Mouse (Mus musculus) brain, adult 2 months (tissue): Measurements from ENCODE around the gene Gpd2.
A peak's percentile ranks its signal among the peaks of the same experiment; 100 is the strongest.

Experiments
- DNase-seq: peaks from one replicate; pipeline ENCODE4 v3.0.0; 2011; ENCODE audit warnings: low read depth, low spot score

The Gpd2 gene

GRCm38 (mm10) chr2:57301539-57301938 is 64.1 kb downstream of the Gpd2 start:
- DNase-seq, result no peak

DNA sequence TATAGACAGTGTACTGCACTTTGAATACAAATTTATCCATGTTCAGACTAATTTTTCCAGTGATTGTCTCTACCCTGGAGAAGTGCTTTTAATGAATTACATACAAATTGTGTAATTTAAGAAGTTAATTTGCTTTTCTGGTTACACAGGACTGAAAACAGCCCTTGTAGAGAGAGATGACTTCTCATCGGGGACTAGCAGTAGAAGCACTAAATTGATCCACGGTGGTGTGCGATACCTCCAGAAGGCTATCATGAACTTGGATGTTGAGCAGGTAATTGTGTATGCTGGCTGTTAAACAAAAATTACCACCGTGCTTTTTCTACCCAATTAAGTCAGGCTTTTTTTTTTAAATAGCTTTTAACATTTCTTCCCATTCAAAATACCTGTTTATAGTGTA is 66.8 kb downstream of the Gpd2 start:
- no peak for DNase-seq

DNA sequence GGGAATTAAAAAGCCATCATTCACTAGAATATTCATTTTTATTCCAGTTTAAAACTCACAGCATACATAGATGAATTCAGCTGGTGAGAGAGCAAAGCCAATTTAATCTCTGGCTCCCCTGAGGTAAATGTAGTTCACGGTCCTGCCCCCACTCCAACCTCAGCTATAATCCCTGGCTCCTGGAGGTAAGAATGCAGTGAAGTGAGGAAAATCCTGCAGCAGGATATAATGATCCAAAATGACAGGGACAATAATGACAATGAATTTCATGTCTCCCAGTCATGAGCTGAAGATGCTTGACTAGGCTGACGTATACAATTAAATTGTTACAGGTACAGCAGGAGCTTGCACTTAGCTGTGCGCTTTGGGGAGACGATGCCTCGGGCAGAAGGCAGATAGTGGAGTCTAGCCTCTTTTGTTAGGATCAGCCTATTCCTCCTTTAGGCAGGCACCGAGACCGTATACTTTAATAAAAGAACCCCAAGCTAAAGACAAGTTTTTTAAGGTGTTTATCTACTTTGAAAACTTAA is 74.9 kb downstream of the Gpd2 start:
- no peak for DNase-seq

DNA sequence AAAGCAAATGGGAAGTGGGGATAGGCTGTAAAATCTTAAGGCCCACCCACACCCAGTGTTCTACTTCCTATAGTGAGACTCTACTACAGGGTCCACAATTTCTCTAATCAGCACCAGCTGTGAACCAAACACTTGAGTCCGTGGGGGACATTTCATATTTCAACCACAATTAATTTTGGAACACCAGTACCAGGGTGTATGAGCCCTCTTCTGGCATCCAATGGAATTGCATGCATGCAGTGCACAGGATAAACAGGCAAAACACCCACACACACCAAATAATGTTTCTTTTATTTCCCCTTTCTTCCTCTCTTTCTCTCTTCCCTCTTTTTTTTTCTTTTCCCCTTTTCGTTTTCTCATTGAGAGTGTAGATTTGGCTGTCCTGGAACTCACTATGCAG is 78.6 kb downstream of the Gpd2 start:
- DNase-seq, result peak; percentile 43

- DNase-seq, result no peak
These were observed 80.9 kb downstream of the Gpd2 start for GRCm38 (mm10) chr2:57318336-57318735.

- no peak for DNase-seq
These were observed 88.7 kb downstream of the Gpd2 start for GRCm38 (mm10) chr2:57326091-57326490.

- no peak for DNase-seq
These were observed 91.9 kb downstream of the Gpd2 start for GRCm38 (mm10) chr2:57329327-57329726.

- no peak for DNase-seq
These were observed 93.4 kb downstream of the Gpd2 start for GRCm38 (mm10) chr2:57330812-57331211.

- no peak for DNase-seq
These were observed 93.8 kb downstream of the Gpd2 start for GRCm38 (mm10) chr2:57331266-57331665.

- DNase-seq, result no peak
These were observed 96.0 kb downstream of the Gpd2 start for GRCm38 (mm10) chr2:57333481-57333880.

- DNase-seq, result no peak
These were observed 98.0 kb downstream of the Gpd2 start for GRCm38 (mm10) chr2:57335397-57335796.

DNA sequence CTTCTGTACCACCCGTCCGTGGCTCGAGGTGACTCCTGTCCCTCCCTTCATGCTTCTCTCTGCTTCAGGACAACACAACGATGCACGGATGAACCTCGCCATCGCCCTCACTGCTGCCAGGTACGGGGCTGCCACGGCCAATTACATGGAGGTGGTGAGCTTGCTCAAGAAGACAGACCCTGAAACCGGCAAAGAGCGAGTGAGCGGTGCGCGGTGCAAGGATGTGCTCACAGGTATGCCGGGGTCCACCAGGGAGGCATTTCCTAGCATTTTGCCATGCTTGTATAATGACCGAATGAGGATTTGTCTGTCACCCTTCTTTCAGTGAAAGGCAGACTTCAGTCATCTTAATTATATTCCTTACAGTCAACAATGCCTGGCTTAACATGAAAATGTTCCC is 101.3 kb downstream of the Gpd2 start:
- no peak for DNase-seq

DNA sequence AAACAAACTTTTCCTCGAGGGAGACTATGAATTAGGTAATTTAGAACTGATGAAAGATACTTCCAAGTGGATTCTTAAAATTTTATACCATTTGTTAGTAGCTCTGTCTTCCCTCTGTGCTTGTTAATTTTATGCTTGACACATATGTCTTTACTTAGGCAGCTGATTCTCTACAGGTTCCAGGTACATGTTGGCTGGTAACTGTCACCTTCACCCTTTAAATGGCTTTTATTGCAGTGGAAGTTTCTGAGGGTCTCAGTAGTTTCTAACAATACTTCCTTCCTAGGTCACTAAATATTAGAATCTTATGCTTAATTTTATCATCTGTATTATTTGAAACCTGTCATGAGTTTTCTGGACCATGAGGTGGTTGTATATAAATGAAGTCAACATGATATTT is 105.5 kb downstream of the Gpd2 start:
- DNase-seq, result no peak

- no peak for DNase-seq
These were observed 113.2 kb downstream of the Gpd2 start for GRCm38 (mm10) chr2:57350615-57351014.

GRCm38 (mm10) chr2:57353722-57354432 is 116.4 kb downstream of the Gpd2 start:
- DNase-seq, result no peak

DNA sequence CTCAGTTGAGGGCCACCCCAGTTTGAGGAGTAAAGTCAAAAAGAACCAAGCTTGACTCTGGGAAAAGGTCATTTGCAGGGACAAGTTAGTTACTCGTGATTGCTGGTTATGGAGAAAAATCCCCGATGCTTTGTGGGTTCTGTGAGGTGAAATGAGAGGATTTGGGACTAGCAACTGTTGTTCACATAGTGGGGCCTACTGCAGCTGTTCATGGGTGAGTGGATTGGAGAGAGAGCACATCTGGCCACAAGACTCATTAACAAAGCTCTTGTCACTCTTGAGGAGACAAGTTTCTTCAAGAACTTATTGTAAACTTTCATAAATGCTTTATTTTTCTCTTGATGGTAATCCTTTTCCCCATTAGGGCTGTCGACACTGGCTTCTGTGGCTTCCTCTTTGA is 117.4 kb downstream of the Gpd2 start:
- DNase-seq, result no peak

DNA sequence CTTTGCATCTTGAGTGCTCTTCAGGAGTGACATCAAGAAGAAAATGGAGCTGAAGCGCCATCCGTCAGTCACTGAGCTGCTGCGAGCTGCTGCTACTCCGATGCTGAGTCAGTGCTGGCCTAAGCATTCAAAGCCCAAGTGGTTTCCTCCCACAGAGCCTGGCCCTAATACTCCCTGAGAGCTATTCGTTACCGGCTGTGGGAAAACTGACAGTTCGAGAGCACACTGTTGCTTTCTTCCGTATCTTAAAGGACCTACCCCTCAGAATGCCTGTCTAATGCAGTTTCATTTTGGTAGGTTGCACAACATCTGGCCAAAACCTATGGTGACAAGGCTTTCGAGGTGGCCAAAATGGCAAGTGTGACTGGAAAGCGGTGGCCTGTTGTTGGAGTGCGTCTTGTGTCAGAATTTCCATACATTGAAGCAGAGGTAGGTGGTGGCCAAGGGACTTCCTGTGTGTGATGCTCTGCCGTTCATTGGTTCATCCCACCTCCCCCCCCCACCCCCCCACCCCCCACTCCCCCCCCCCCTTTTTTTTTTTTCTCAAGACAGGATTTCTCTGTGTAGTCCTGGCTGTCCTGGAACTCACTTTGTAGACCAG is 118.9 kb downstream of the Gpd2 start:
- DNase-seq, result no peak

DNA sequence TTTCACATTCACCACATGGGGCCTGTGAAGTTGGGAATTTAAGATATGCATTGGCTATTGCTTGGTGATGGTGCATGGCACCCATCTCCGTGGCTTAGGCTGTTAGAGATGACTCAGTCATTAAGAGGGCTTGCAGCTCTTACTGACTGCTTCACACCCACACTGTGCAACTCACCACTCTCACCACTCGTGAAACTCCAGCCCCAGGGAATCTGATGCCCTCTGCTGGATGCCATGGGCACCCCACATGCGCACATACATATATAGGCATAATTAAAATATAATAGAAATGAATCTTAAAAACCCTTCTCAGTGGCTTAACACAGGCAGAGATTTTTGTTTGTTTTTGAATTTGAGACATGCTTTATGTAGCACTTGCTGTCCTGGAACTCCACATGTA is 125.1 kb downstream of the Gpd2 start:
- DNase-seq, result peak; percentile 27

GRCm38 (mm10) chr2:57374647-57375046 is 137.2 kb downstream of the Gpd2 start:
- DNase-seq, result peak; percentile 60

GRCm38 (mm10) chr2:57375138-57375837 is 137.9 kb downstream of the Gpd2 start:
- no peak for DNase-seq

DNA sequence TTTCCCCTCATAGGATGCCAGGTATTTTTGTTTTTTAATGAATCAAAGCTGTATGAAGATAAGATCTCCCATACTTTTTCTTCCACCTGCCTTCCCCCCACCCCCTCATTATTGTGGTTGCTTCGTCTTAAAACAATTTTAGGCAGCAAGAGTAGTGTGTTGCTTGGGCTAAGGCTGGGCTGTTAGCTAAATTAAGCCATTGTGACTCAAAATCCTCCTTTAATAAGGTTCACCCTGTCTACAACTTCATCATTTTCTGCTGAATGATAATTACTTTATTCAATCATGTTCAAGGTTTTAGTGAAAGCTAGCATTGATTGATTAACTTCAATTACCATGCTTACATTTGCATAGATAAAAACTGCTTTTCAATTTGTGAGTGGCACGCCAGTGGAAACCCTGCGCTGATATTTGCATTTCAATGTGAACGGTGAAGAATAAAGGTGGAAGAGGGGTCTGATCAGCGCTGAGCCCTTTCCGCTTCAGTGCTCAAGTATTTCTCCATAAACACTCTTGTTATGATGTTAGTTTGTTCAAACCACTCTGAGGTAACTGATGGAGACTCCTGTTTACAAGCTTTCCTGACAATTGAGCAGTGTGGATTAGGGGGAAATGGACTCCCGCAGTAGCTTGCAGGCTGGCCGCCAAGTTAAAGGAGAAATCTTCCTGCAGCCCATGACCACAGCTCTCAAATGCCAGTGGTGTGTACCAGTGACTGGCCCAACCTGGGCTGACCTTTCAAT is 140.9 kb downstream of the Gpd2 start:
- no peak for DNase-seq

DNA sequence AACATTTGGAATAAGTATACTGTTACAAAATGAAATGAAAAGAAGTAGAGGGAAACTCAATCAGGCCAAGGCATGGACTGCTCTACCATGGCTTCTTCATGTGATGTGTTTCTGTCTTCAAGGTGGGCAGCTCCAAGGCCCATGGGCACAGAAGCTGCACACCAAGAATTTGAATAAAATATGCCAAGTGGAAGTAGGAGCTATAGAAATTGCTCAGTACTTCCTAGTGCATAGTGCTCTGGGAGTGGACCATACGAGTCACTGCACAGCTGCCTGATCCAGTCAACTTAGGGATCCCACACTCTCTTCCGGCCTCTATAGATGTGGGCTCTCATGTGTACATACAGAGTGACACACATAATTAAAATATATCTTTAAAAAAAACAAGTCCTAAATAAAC is 147.2 kb downstream of the Gpd2 start:
- DNase-seq, result no peak
